Mouse (Mus musculus): Measurements from ENCODE around the gene Areg.

- TF ChIP-seq CTCF (IDR thresholded peaks at IDR 0.05; ENCODE audit: extremely low read depth, insufficient read length, insufficient replicate concordance, low read depth, low read length) (no peak), POLR2A (IDR thresholded peaks at IDR 0.05; ENCODE audit: low read depth, low read length) (no peak)
Measured at GRCm38 (mm10) chr5:91176397-91176796, 37.0 kb downstream of the Areg start.

Measured in small intestine, adult 2 months (tissue).